Mouse (Mus musculus) kidney, embryonic 15.5 days (tissue): ENCODE data around the gene March9. TPM values are rescaled to one million over a fixed set of nuclear protein-coding genes. Genes with fewer than 3 reads are reported as not detected.

Experiments
- ATAC-seq: fragments of 200-750 bp; cut with Nextera tagmentation; replicated peaks from 2 replicates; pipeline ENCODE4 v1.8.0; 2017; ENCODE audit warnings: moderate TSS enrichment; ENCODE audit not compliant: low FRiP score
- H3K27ac ChIP-seq: fragments of 300-500 bp; sonication (generic); 2 replicates; pipeline ENCODE4 v1.5.1; 2015; ENCODE audit warnings: mild to moderate bottlenecking, inconsistent platforms
- H3K27me3 ChIP-seq: fragments of 300-500 bp; sonication (generic); 2 replicates; pipeline ENCODE4 v1.6.1; 2015; ENCODE audit warnings: inconsistent platforms
- H3K36me3 ChIP-seq: fragments of 300-500 bp; sonication (generic); 2 replicates; pipeline ENCODE4 v1.6.1; 2015; ENCODE audit warnings: inconsistent platforms
- H3K4me1 ChIP-seq: fragments of 300-500 bp; sonication (generic); 2 replicates; pipeline ENCODE4 v1.6.1; 2015; ENCODE audit warnings: inconsistent platforms
- H3K4me2 ChIP-seq: fragments of 300-500 bp; sonication (generic); 2 replicates; pipeline ENCODE4 v1.6.1; 2015; ENCODE audit warnings: moderate library complexity, mild to moderate bottlenecking, inconsistent platforms
- H3K4me3 ChIP-seq: fragments of 300-500 bp; sonication (generic); replicated peaks from 2 replicates; pipeline ENCODE4 v1.5.1; 2015; ENCODE audit warnings: mild to moderate bottlenecking, inconsistent platforms
- H3K9ac ChIP-seq: fragments of 300-500 bp; sonication (generic); 2 replicates; pipeline ENCODE4 v1.6.1; 2015; ENCODE audit warnings: mild to moderate bottlenecking, inconsistent platforms
- H3K9me3 ChIP-seq: fragments of 300-500 bp; sonication (generic); replicated peaks from 2 replicates; pipeline ENCODE4 v1.6.1; 2016; ENCODE audit warnings: inconsistent platforms
- WGBS: fragments of 180-500 bp; shearing (Covaris S2); methylation state at CpG from one replicate; pipeline ENCODE4 v1.1.7; 2015; ENCODE audit warnings: mixed read lengths; 5-methylcytosine and 5-hydroxymethylcytosine counted together
- polyA plus RNA-seq: library from polyadenylated mRNA; unstranded; fragments of >200 nt; fragmentation: Nextera tagmentation; extraction: Ambion mirVana; gene quantifications from 2 replicates; pipeline ENCODE4 v1.2.1, GENCODE M21; 2015

The March9 gene
- polyA plus RNA-seq, 1 experiment from 2014 or later = 1.1 TPM

GRCm38 (mm10) chr10:127041274-127041766 lies 18.7 kb downstream of the March9 start, which contains the start of the genes Mettl1 and Eef1akmt3:
TSS of gene Mettl1 (plus strand) at chr10:127041414.
TSS of gene Eef1akmt3 (minus strand) at chr10:127041513.
- peak within 1 kb of the TSS; percentile 95 for H3K4me3 ChIP-seq
- H3K27me3 ChIP-seq = peaks cover 14% of the 10 kb centered on the region
- peak within 1 kb of the TSS; percentile 99 for H3K4me2 ChIP-seq
- peak within 1 kb of the TSS; percentile 65 for H3K9ac ChIP-seq
- H3K36me3 ChIP-seq = peaks cover 17% of the 10 kb centered on the region
- peak within 1 kb of the TSS; percentile 91 for H3K27ac ChIP-seq
- H3K9me3 ChIP-seq = no peaks in the 10 kb centered on the region
- H3K4me1 ChIP-seq = peaks cover 18% of the 10 kb centered on the region
- peak; percentile 76 for ATAC-seq
- under 1% methylated on average over 28 of the region's 28 CpGs for WGBS

GRCm38 (mm10) chr10:127040569-127041214 lies 19.3 kb downstream of the March9 start:
- peaks cover 16% of the 10 kb centered on the region for H3K36me3 ChIP-seq
- peaks cover 14% of the 10 kb centered on the region for H3K27me3 ChIP-seq
- H3K9ac ChIP-seq = peak overlapping the region; percentile 65
- no peak overlapping the region for H3K27ac ChIP-seq
- H3K4me3 ChIP-seq = peak overlapping the region; percentile 95
- H3K4me2 ChIP-seq = peak overlapping the region; percentile 99
- no peaks in the 10 kb centered on the region for H3K9me3 ChIP-seq
- peak; percentile 7 for ATAC-seq
- WGBS = 2% methylated on average over 20 of the region's 20 CpGs
- peaks cover 18% of the 10 kb centered on the region for H3K4me1 ChIP-seq

GRCm38 (mm10) chr10:127037641-127038040 lies 22.3 kb downstream of the March9 start:
- Histone ChIP-seq H3K9ac (no peak overlapping the region), H3K4me1 (peaks cover 9% of the 10 kb centered on the region), H3K27me3 (peaks cover 14% of the 10 kb centered on the region), H3K4me2 (no peak overlapping the region), H3K4me3 (no peak overlapping the region), H3K9me3 (no peaks in the 10 kb centered on the region), H3K36me3 (no peaks in the 10 kb centered on the region), H3K27ac (no peak overlapping the region)
- WGBS = 75% methylated on average over 12 of the region's 12 CpGs
- no peak for ATAC-seq

GRCm38 (mm10) chr10:127036273-127036672 lies 23.7 kb downstream of the March9 start:
- Histone ChIP-seq H3K36me3 (no peaks in the 10 kb centered on the region), H3K27me3 (peaks cover 14% of the 10 kb centered on the region)

GRCm38 (mm10) chr10:127033301-127033741 lies 26.7 kb downstream of the March9 start:
- Histone ChIP-seq H3K4me2 (no peak overlapping the region), H3K9ac (no peak overlapping the region), H3K9me3 (no peaks in the 10 kb centered on the region), H3K36me3 (peaks cover 12% of the 10 kb centered on the region), H3K27me3 (no peaks in the 10 kb centered on the region), H3K4me1 (peaks cover 15% of the 10 kb centered on the region), H3K4me3 (no peak overlapping the region), H3K27ac (0 out of 2 replicates have a peak overlapping the region, but pooled peaks have one; percentile 9)
- ATAC-seq = 0 out of 2 replicates have a peak, but pooled peaks have one; percentile 30
- WGBS = 88% methylated on average over 8 of the region's 8 CpGs

More at GRCm38 (mm10) chr10:127036273-127036672, 23.7 kb downstream of the March9 start:
- no peak overlapping the region for H3K9ac ChIP-seq
- H3K4me3 ChIP-seq = no peak overlapping the region
- H3K4me1 ChIP-seq = peaks cover 6% of the 10 kb centered on the region; the same call in 1 of the 2 replicates
- no peak overlapping the region for H3K27ac ChIP-seq
- ATAC-seq = no peak
- 84% methylated on average over 12 of the region's 12 CpGs for WGBS
- no peak overlapping the region for H3K4me2 ChIP-seq
- H3K9me3 ChIP-seq = no peaks in the 10 kb centered on the region

GRCm38 (mm10) chr10:127030336-127031296 lies 29.4 kb downstream of the March9 start, which contains the start of gene Tsfm:
TSS of gene Tsfm (minus strand) at chr10:127030840.
- H3K27ac ChIP-seq = peak within 1 kb of the TSS; percentile 89
- H3K4me1 ChIP-seq = peaks cover 15% of the 10 kb centered on the region
- H3K4me3 ChIP-seq = peak within 1 kb of the TSS; percentile 95
- WGBS = 5% methylated on average over 56 of the region's 56 CpGs
- H3K27me3 ChIP-seq = no peaks in the 10 kb centered on the region
- no peaks in the 10 kb centered on the region for H3K9me3 ChIP-seq
- ATAC-seq = peak; percentile 90
- peaks cover 39% of the 10 kb centered on the region for H3K36me3 ChIP-seq
- peak within 1 kb of the TSS; percentile 89 for H3K9ac ChIP-seq
- H3K4me2 ChIP-seq = peak within 1 kb of the TSS; percentile 85

DNA sequence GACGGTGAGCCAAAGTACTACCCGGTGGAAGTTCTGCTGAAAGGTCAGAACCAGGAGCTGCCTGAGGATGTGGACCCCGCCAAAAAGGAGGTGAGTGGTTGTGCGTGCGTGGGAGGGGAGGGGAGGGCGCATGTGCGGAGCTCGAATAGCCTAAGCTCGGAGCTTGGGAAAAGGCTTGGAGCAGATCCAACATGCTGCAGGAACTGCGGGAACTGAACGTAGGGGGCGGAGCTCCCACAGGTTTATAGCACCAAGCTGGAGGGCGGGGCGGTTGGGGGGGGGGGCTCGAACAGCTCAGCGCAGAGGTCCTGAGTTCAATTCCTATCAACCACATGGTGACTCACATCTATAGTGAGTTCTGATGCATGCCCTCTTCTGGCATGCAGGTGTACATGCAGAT lies 41.6 kb downstream of the March9 start:
- WGBS = 66% methylated on average over 16 of the region's 16 CpGs
- no peak overlapping the region for H3K4me2 ChIP-seq
- no peak for ATAC-seq
- no peak overlapping the region for H3K4me3 ChIP-seq
- H3K36me3 ChIP-seq = peaks cover 17% of the 10 kb centered on the region
- no peaks in the 10 kb centered on the region for H3K27me3 ChIP-seq
- H3K27ac ChIP-seq = no peak overlapping the region
- H3K4me1 ChIP-seq = no peaks in the 10 kb centered on the region
- no peak overlapping the region for H3K9ac ChIP-seq
- no peaks in the 10 kb centered on the region for H3K9me3 ChIP-seq

DNA sequence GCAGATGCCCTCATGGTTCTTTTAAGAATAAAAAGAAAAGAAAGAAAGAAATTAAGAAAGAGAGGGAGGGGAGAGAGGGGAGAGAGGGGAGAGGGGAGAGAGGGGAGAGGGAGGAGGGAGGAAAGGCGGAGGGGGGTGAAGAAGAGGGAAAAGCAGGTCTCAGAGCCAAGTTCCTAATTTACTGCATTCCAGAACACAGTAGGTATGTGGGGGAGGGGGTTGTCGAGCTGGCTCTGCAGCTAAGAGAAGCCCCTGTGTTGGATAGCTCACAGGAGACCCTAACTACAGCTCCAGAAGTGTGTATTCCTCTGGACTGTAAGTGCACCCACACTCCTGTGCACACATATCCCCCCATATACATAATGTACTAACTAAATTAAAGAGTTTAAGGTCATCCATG lies 42.9 kb downstream of the March9 start:
- Histone ChIP-seq H3K4me1 (no peaks in the 10 kb centered on the region), H3K27me3 (no peaks in the 10 kb centered on the region), H3K4me2 (no peak overlapping the region), H3K36me3 (peaks cover 5% of the 10 kb centered on the region; the same call in 1 of the 2 replicates), H3K4me3 (no peak overlapping the region), H3K27ac (no peak overlapping the region), H3K9me3 (no peaks in the 10 kb centered on the region), H3K9ac (no peak overlapping the region)
- ATAC-seq = no peak
- WGBS = 8% methylated on average over 2 of the region's 2 CpGs

- Histone ChIP-seq H3K27me3 (no peaks in the 10 kb centered on the region), H3K4me3 (no peak overlapping the region), H3K9ac (no peak overlapping the region), H3K4me1 (no peaks in the 10 kb centered on the region), H3K9me3 (no peaks in the 10 kb centered on the region), H3K36me3 (no peaks in the 10 kb centered on the region), H3K27ac (no peak overlapping the region), H3K4me2 (no peak overlapping the region)
- WGBS = 65% methylated on average over 5 of the region's 5 CpGs
- 0 out of 2 replicates have a peak, but pooled peaks have one; percentile 45 for ATAC-seq
These were observed 43.5 kb downstream of the March9 start for GRCm38 (mm10) chr10:127016488-127016887.
